In the genomic region with DNA sequence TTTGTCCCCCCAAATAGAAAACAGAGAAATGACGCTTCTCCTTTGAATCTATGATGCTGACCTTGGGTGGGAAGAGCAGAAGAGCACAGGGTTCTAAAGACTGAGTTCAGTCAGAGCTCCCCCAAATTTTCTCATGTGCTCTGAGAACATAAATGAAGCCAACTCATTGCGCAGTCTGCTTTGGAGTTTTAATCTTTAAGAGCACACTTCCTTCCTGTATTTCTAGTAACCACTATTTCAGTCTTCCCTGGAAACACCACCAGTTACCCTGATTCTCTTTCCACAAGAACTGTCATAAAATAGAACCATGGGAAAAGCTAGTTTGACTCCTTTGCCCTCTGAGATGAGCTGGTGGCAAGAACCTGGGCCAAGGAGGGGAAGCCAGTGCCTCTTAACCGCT, we compare ENCODE assay signal across 27 mouse cellular contexts.
DNase-seq lines count a peak whose midpoint lies in the region; ATAC-seq and TF ChIP-seq lines count a peak whose summit lies in the region.
"Had no signal": no experiment of that assay in that cellular context is flagged by ENCODE, and none has a peak within 500 bp of the region (broad histone marks: within the 10 kb centered on the region; RNA-seq: fewer than 3 reads in every experiment).

No protein-coding gene starts in this region.

- H3K4me2 ChIP-seq in kidney, postnatal 0 days (ENCODE audit: low read length) = no peak overlapping the region
- no peak overlapping the region for H3K4me2 ChIP-seq in kidney, embryonic 16.5 days (replicated peaks; ENCODE audit: low read depth, low read length)
- H3K4me2 ChIP-seq: heart, embryonic 12.5 days; hindbrain, embryonic 14.5 days; lung, embryonic 14.5 days; midbrain, embryonic 11.5 days; stomach, embryonic 15.5 days had no signal

- DNase-seq in kidney, postnatal 0 days (ENCODE audit: low spot score) = peak; percentile 16
- peak; percentile 52 for DNase-seq in MEL-GATA-1-ER (ENCODE audit: extremely low read depth, low read depth)
- DNase-seq in cerebellum, adult 9-10 months = no peak
- no peak for DNase-seq in adrenal gland, adult (ENCODE audit: inconsistent age in 2 of 2, low spot score in 1 of 2)
- DNase-seq: adrenal gland, adult 2 months; adrenal gland, postnatal 36 days; cerebellum, adult 8-10 months; gastrocnemius, postnatal 10 days; heart, postnatal 4 days; kidney, adult 9 months; kidney, postnatal 25 days; lung, embryonic 14.5 days; lung, postnatal 14 days; right cerebral cortex, postnatal 25 days had no signal

- WGBS in kidney, postnatal 0 days = 55% methylated on average over 3 of the region's 3 CpGs
- WGBS in kidney, embryonic 16.5 days = 52% methylated on average over 3 of the region's 3 CpGs

- no peak overlapping the region for H3K9ac ChIP-seq in kidney, postnatal 0 days (ENCODE audit: low read depth, low read length)
- no peak overlapping the region for H3K9ac ChIP-seq in kidney, embryonic 16.5 days (replicated peaks; ENCODE audit: low read length)
- H3K9ac ChIP-seq: heart, embryonic 12.5 days; hindbrain, embryonic 14.5 days; liver, embryonic 14.5 days; lung, embryonic 14.5 days; stomach, embryonic 15.5 days had no signal

- no peaks in the 10 kb centered on the region for H3K9me3 ChIP-seq in kidney, postnatal 0 days (replicated peaks; ENCODE audit: low read length)
- no peaks in the 10 kb centered on the region for H3K9me3 ChIP-seq in kidney, embryonic 16.5 days (ENCODE audit: low read length)
- H3K9me3 ChIP-seq: G1E; heart, embryonic 12.5 days; stomach, embryonic 15.5 days had no signal

- no peak overlapping the region for H3K4me3 ChIP-seq in kidney, postnatal 0 days (replicated peaks; ENCODE audit: low read depth, low read length)
- H3K4me3 ChIP-seq in kidney, embryonic 16.5 days (ENCODE audit: low read length) = no peak overlapping the region
- H3K4me3 ChIP-seq: erythroblast, embryonic 14.5 days; heart, embryonic 12.5 days; left cerebral cortex, adult 2 months; stomach, embryonic 15.5 days had no signal

- H3K27me3 ChIP-seq in kidney, postnatal 0 days (ENCODE audit: insufficient read depth, low read length) = no peaks in the 10 kb centered on the region
- no peaks in the 10 kb centered on the region for H3K27me3 ChIP-seq in kidney, embryonic 16.5 days (ENCODE audit: insufficient read depth, low read length)
- H3K27me3 ChIP-seq: heart, embryonic 12.5 days; stomach, embryonic 15.5 days had no signal

- H3K4me1 ChIP-seq in kidney, postnatal 0 days (replicated peaks; ENCODE audit: insufficient read depth, low read length) = 0 out of 2 replicates have a peak, but pooled peaks cover 2% of the 10 kb centered on the region
- H3K4me1 ChIP-seq in kidney, embryonic 16.5 days (ENCODE audit: insufficient read depth, low read length) = no peaks in the 10 kb centered on the region
- H3K4me1 ChIP-seq: stomach, embryonic 15.5 days had no signal

- ATAC-seq in kidney, postnatal 0 days (replicated peaks; ENCODE audit: low FRiP score, low read depth) = no peak
- ATAC-seq in kidney, embryonic 16.5 days (ENCODE audit: low FRiP score, low TSS enrichment) = no peak
- ATAC-seq in granulocyte monocyte progenitor cell, adult 5-6 weeks (replicated peaks; ENCODE audit: poor library complexity, severe bottlenecking) = peak; percentile 83
- ATAC-seq: forebrain, embryonic 16.5 days; intestine, postnatal 0 days; midbrain, embryonic 16.5 days had no signal

- no peak overlapping the region for H3K27ac ChIP-seq in kidney, postnatal 0 days
- no peak overlapping the region for H3K27ac ChIP-seq in kidney, embryonic 16.5 days (ENCODE audit: low read length)
- H3K27ac ChIP-seq: hindbrain, embryonic 14.5 days; left cerebral cortex, adult 2 months; liver, embryonic 14.5 days; stomach, embryonic 15.5 days had no signal

- no peaks in the 10 kb centered on the region for H3K36me3 ChIP-seq in kidney, postnatal 0 days (ENCODE audit: insufficient read depth, low read length)
- no peaks in the 10 kb centered on the region for H3K36me3 ChIP-seq in kidney, embryonic 16.5 days (ENCODE audit: insufficient read depth, low read length)
- H3K36me3 ChIP-seq: G1E; heart, embryonic 12.5 days; stomach, embryonic 15.5 days had no signal

- TF ChIP-seq CTCF in kidney, postnatal 0 days (IDR thresholded peaks at IDR 0.05; ENCODE audit: low read depth) = no peak

Comparison
In these comparisons a context has a peak if more than half of its experiments do, and no peak if none do; other contexts are left out.
1. DNase-seq: peak in kidney, postnatal 0 days (single experiment) and MEL-GATA-1-ER (single experiment); none in cerebellum, adult 9-10 months (single experiment) and adrenal gland, adult (0 of 2).